Mouse (Mus musculus) heart, adult 2 months (tissue): Measurements from ENCODE around the gene Il1f10.

Experiments
- CTCF ChIP-seq: fragments of 200-600 bp; IDR thresholded peaks from 2 replicates; pipeline ENCODE4 v1.8.1; 2022; ENCODE audit warnings: antibody characterized with exemption, mild to moderate bottlenecking, moderate library complexity
- EP300 ChIP-seq: fragments of 200-500 bp; IDR thresholded peaks from 2 replicates; pipeline ENCODE4 v1.6.1; 2011; ENCODE audit warnings: low read depth, low read length, control low read depth; ENCODE audit not compliant: insufficient read depth
- POLR2A ChIP-seq: fragments of 200-500 bp; IDR thresholded peaks from 2 replicates; pipeline ENCODE4 v1.6.1; 2011; ENCODE audit warnings: mild to moderate bottlenecking, low read depth, low read length, control low read depth; ENCODE audit not compliant: insufficient read depth

DNA sequence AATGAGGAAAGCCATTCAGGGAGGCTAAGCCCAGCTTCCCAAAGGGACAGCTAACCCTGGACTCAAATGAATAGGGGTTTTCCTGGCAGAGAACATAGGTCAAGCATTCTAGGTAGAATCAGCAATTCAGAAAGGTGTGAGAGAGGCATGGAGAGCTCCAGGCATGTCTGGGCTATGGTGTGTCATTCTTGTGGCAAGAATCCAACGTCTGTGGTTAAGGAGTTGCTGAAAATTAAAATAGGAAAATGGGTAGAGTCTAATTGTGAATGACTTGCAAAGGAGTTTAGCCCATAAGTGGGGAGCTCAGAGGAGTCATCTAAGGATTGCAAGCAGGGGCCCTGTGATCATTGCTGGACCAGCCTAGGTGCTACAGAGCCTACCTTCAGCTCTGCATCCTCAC lies 3.6 kb downstream of the Il1f10 start:
- TF ChIP-seq POLR2A (no peak), CTCF (no peak), EP300 (no peak)
